Mouse (Mus musculus): ENCODE data around the gene Creg2. TPM values are rescaled to one million over a fixed set of nuclear protein-coding genes. Genes with fewer than 3 reads are reported as not detected.
A peak's percentile ranks its signal among the peaks of the same experiment; 100 is the strongest.

The Creg2 gene
- polyA plus RNA-seq, 1 experiment: not detected

DNA sequence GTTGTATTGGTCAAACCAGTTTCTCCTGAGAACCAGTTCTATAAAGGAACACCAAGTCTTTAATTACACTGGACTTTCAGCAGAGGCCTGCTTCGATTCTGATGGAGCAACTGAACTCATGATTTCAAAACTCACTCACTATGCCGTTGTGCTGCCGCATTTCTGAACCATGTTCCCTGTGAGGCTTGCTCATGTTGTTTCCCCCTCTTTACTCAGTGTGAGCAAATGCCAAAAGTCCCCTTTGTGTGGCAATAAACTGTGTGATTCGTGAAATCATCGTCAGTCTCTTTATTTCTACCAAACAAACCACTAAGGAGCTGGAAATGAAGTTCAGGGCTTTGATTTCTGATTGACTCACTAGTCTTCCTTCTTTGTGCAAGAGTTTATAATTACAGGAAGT is 72.8 kb downstream of the Creg2 start:
- TF ChIP-seq GATA1 (IDR thresholded peaks at IDR 0.05; ENCODE audit: low read length): no peak

DNA sequence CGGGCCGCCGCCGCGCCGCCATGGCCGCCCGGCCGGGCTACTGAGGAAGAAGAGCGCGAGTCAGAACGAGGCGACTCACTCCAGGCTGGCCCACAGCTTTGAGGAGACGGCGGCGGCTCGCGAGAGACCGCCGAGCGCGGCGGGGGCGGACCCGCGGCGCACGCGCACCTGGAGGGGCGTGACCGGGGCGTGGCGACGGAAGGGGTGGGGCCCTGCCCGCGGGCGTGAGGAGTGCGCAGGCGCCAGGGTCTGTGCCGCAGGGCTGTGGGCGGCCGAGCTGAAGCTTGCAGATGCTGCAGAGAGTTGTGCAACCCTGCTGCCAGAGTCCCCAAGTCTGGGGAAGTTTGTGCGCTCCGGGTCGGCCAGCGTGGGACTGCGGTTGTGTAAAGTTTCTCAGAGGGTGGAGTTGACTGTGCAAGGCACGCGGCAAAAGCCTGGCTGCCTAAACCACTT is 74.0 kb downstream of the Creg2 start, which contains the start of gene Rnf149:
Gene Rnf149, minus strand, starts transcription at position 153 of the 453 bp plus-strand sequence.
- no peak for TF ChIP-seq GATA1 (IDR thresholded peaks at IDR 0.05; ENCODE audit: low read length)

DNA sequence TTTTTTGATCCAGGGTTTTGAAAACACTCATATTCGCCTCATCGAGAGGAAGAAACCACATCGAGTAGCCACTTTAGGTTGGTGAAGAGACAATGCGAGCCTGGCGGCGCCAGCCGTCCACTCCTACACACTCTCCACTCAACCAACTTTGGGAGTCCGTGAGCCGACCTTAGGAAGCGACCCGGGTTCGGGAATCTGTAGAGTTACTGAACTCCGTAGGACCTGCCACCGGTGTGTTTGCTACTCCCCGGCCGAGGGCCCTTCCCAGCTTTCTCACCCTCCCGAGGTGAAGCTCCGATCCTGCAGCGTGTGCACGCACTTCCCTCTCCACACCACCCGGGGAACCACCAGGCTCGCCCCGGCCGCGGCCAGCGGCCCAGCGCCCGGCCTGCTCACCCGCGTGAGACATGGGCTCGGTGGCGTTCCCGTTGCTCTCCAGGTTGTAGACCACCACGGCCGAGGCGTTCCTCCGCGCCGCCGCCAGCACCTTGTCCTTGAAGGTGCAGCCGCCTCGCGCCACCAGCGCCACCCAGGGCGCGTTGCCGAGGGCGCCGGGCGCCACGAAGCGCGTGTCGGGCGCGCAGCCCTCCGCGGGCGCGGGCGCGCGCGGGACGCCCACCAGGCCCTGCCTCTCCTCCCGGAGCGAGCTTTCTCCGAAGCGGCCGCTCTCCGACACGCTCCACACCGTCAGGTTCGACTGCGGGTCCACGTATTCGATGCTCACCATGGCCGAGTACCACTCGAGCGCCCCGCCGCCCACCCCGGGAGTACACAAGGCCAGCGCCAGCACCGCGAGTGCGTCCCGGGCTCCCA is 74.6 kb downstream of the Creg2 start:
- TF ChIP-seq GATA1 (IDR thresholded peaks at IDR 0.05; ENCODE audit: low read length): no peak

DNA sequence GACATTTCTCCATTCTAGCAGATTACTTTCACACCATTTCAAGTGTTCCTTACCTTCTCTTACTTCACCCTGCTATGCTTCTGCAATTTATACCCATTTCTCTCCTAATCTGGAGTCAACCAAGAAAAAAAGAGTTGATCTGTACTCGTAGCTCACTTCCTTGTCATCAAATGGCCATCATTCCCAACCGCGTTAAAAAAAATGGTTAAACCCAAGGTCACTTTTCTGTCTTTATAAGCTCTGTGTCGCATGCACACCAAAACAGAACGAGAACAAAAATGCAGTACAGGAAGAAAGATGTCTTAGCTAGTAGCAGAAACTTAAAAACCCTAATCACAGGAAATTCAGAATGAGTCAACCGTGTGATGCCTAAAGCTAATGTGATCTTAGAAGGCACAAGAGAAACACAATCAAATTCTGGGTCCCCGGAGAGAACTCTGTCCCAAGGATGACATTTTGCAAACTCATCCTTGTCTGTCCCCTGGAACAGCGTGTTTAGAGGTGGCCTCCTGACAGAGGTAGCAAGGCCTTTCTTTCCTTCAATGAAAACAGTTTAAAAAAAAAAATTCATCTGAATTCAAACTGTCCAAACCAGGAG is 75.4 kb downstream of the Creg2 start:
- TF ChIP-seq GATA1 (IDR thresholded peaks at IDR 0.05; ENCODE audit: low read length): no peak

DNA sequence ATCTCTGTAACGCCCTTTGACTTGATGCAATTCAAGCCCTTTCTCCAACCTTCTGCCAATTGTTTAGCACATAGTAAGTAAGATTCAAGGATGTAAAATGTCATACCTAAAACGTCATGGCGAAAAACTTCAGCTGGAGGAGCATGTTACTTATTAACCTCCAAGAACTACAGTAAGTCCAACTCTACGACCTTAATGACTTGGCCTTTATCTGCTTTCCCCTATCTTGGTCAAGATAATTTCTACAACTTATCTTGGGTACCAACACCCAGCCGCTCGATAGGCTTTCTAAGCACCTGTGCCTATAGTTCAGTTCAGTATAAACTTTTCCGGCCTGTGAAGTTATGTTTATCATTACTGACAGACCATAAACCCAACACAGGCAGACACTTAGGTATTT is 77.4 kb downstream of the Creg2 start:
- peak; percentile 10 for TF ChIP-seq GATA1 (IDR thresholded peaks at IDR 0.05; ENCODE audit: low read length)

DNA sequence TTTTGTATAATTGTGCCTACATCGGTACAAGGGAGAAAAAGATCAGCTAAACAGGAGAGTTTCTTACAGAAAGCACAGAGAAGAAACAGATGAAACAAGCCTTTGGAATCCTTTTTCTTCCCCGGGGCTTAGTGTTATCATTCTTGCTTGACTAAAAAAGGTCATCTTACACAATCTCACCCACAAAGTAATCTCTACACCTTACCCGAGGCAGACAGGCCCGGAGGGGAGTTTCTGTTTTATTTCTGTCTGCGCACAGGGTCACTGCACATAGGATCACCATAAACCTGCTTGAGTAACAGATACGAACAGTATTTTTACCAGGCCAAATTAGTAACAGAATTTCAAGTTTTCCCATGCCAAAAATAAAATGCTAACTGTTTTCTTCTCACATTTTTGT is 79.6 kb downstream of the Creg2 start:
- no peak for TF ChIP-seq GATA1 (IDR thresholded peaks at IDR 0.05; ENCODE audit: low read length)

Other genes with a start within 250 kb of the Creg2 start
- gene Tbc1d8, start 172.7 kb downstream of the Creg2 start, polyA plus RNA-seq (2012): 0.93 and 1.1 TPM in 2 replicates
- gene Cnot11, start 116.5 kb downstream of the Creg2 start, polyA plus RNA-seq (2012): 111 and 146 TPM in 2 replicates
- 104 and 136 TPM in 2 replicates for gene Rnf149, start 74.1 kb downstream of the Creg2 start, polyA plus RNA-seq (2012)
- not detected in 2 replicates for gene Rfx8, start 69.5 kb upstream of the Creg2 start, polyA plus RNA-seq (2012)
- gene Gm3646, start 153.9 kb upstream of the Creg2 start, polyA plus RNA-seq (2012): not detected in 2 replicates
- gene Map4k4, start 249.4 kb upstream of the Creg2 start, polyA plus RNA-seq (2012): 0.01 TPM in 1 of 2 replicates, not detected in the other